Mouse (Mus musculus) cortical plate, adult 2 months (tissue): ENCODE results near the gene Dyrk1a.

Source experiments
- CTCF ChIP-seq: fragments of 200-500 bp; IDR thresholded peaks from 2 replicates; pipeline ENCODE4 v1.5.1; 2011; ENCODE audit warnings: mild to moderate bottlenecking, control low read depth, low read length; ENCODE audit not compliant: insufficient read depth; ENCODE audit errors: extremely low read depth
- POLR2A ChIP-seq: fragments of 200-500 bp; IDR thresholded peaks from 2 replicates; pipeline ENCODE4 v1.6.1; 2011; ENCODE audit warnings: mild to moderate bottlenecking, low read length, control low read depth; ENCODE audit not compliant: insufficient read depth; ENCODE audit errors: extremely low read depth

DNA sequence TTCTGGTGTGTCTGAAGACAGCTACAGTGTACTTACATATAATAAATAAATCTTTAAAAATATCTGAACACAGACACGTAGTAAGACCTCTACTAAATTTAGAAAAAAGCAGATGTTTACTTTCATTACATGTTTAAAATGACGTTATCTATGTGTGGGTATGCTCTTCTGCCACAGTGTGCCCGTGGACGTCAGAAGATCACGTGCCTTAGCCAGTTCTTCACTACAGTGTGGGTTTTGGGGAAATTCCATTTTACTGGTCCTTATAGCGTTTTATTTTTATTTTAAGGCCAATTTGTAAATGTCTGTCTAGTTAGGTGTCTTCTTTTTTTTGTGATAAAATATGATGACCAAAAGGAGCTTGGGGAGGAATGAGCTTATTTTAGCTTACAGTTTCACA is 47.4 kb downstream of the Dyrk1a start:
- TF ChIP-seq POLR2A (no peak), CTCF (no peak)
